Comparison of ENCODE assay signal across 14 mouse cellular contexts in the genomic region with DNA sequence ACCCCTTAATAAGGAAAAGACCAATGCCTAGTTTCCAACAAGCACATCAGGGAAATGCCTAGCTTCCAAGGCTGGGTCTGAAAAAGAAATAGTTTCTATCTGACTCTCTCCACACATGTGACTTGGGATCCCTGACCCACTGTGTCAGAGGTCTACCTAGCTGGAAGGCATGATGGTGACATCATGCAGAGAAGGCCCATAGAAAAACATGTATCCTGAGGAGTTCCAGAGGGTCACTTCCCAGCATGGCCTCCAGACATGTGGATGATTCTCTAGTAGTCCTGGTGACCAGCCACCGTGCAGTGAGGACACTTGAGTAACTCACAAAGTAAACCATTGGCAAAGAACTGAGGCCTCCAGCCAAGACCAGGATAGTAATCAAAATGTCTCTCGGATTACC. TPM values are rescaled to one million over a fixed set of nuclear protein-coding genes. Genes with fewer than 3 reads are reported as not detected.
"Had no signal": no experiment of that assay in that cellular context is flagged by ENCODE, and none has a peak within 500 bp of the region (broad histone marks: within the 10 kb centered on the region; RNA-seq: fewer than 3 reads in every experiment).

No protein-coding gene starts in this region.

- H3K36me3 ChIP-seq: liver, embryonic 15.5 days; midbrain, embryonic 13.5 days; midbrain, embryonic 15.5 days; neural tube, embryonic 12.5 days; stomach, embryonic 15.5 days had no signal

- H3K4me3 ChIP-seq: liver, embryonic 15.5 days; megakaryocyte, embryonic 14.5 days; midbrain, embryonic 13.5 days; midbrain, embryonic 15.5 days; neural tube, embryonic 12.5 days; stomach, embryonic 15.5 days had no signal

- H3K27me3 ChIP-seq: liver, embryonic 15.5 days; midbrain, embryonic 13.5 days; midbrain, embryonic 15.5 days; neural tube, embryonic 12.5 days; stomach, embryonic 15.5 days had no signal

- H3K4me1 ChIP-seq: liver, embryonic 15.5 days; megakaryocyte, embryonic 14.5 days; midbrain, embryonic 13.5 days; midbrain, embryonic 15.5 days; neural tube, embryonic 12.5 days; stomach, embryonic 15.5 days had no signal

- H3K27ac ChIP-seq: liver, embryonic 15.5 days; macrophage; midbrain, embryonic 13.5 days; midbrain, embryonic 15.5 days; neural tube, embryonic 12.5 days; stomach, embryonic 15.5 days; stomach, postnatal 0 days had no signal

- DNase-seq: liver, postnatal 0 days; lung, embryonic 14.5 days; right cerebral cortex, postnatal 14 days; thymus, adult 2 months; thymus, postnatal 25 days; thymus, postnatal 4 days had no signal

RNA-seq across cellular contexts. Expression of a gene that starts 5.8 kb away (rescaled TPM):
- polyA plus RNA-seq: macrophage had no signal
